Mouse (Mus musculus) spleen, adult 2 months (tissue): ENCODE results near the gene Lrrc75a.

Experiments used
- CTCF ChIP-seq: fragments of 200-500 bp; IDR thresholded peaks from 2 replicates; pipeline ENCODE4 v1.5.1; 2011; ENCODE audit warnings: mild to moderate bottlenecking, inconsistent platforms; ENCODE audit not compliant: insufficient read depth, insufficient read length, insufficient replicate concordance; ENCODE audit errors: extremely low read depth
- POLR2A ChIP-seq: fragments of 200-500 bp; IDR thresholded peaks from 2 replicates; pipeline ENCODE4 v1.6.1; 2011; ENCODE audit warnings: low read depth, low read length, inconsistent platforms

DNA sequence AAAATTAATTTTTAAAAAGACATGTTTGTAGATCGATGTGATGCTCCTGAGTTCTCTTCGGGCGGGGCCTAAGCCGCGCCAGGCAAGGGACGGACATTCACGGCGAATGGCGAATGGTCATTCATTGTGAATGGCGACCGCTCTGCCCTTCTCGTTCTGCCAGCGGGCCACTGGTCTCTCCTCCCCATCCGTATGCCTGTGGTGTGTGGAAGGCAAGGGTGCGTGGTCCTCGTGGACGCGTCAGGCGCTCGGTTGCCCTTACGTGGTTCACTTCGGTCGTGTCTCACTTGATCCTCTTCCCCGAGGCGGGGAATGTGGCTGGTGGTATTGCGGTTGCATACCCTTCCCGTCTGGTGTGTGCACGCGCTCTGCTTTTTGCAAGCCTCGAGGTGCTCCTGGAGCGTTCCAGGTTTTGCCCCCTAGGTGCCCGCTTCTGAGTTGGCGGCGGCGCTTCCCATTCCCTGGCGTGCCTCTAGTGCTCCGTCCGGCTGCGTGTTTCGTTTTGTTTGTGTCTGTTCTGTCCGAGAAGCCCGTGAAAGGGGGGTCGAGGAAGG lies 87.8 kb downstream of the Lrrc75a start:
- TF ChIP-seq POLR2A (no peak), CTCF (no peak)
